Mouse (Mus musculus) heart, adult 2 months (tissue): ENCODE results near the gene Flot1. TPM values are rescaled to one million over a fixed set of nuclear protein-coding genes. Genes with fewer than 3 reads are reported as not detected.

Experiments
- DNase-seq, 2 experiments: peaks; one replicate each; pipeline ENCODE4 v3.0.0; 2021
- H3K27ac ChIP-seq: fragments of 200-600 bp; 2 replicates; pipeline ENCODE4 v1.8.1; 2022
- H3K27me3 ChIP-seq: fragments of 200-500 bp; 2 replicates; pipeline ENCODE4 v1.6.1; 2012; ENCODE audit warnings: mild to moderate bottlenecking, low read length, inconsistent platforms, mixed read lengths; ENCODE audit not compliant: control insufficient read depth, insufficient read depth
- H3K36me3 ChIP-seq: fragments of 200-500 bp; 2 replicates; pipeline ENCODE4 v1.6.1; 2012; ENCODE audit warnings: low read length, inconsistent platforms; ENCODE audit not compliant: control insufficient read depth, insufficient read depth
- H3K4me1 ChIP-seq: fragments of 200-500 bp; 2 replicates; pipeline ENCODE4 v1.6.1; 2011; ENCODE audit warnings: low read length; ENCODE audit not compliant: control insufficient read depth, insufficient read depth
- H3K4me3 ChIP-seq: fragments of 200-600 bp; 2 replicates; pipeline ENCODE4 v1.8.1; 2022
- H3K79me2 ChIP-seq: fragments of 200-500 bp; replicated peaks from 2 replicates; pipeline ENCODE4 v1.6.1; 2012; ENCODE audit warnings: mild to moderate bottlenecking, inconsistent platforms, low read length, moderate library complexity, mixed read lengths; ENCODE audit not compliant: control insufficient read depth, insufficient read depth
- H3K9ac ChIP-seq: fragments of 200-500 bp; 2 replicates; pipeline ENCODE4 v1.6.1; 2012; ENCODE audit warnings: low read depth, mild to moderate bottlenecking, control low read depth, inconsistent platforms, low read length, mixed read lengths
- CTCF ChIP-seq: fragments of 200-600 bp; IDR thresholded peaks from 2 replicates; pipeline ENCODE4 v1.8.1; 2022; ENCODE audit warnings: antibody characterized with exemption, mild to moderate bottlenecking, moderate library complexity
- EP300 ChIP-seq: fragments of 200-500 bp; IDR thresholded peaks from 2 replicates; pipeline ENCODE4 v1.6.1; 2011; ENCODE audit warnings: low read depth, low read length, control low read depth; ENCODE audit not compliant: insufficient read depth
- POLR2A ChIP-seq: fragments of 200-500 bp; IDR thresholded peaks from 2 replicates; pipeline ENCODE4 v1.6.1; 2011; ENCODE audit warnings: mild to moderate bottlenecking, low read depth, low read length, control low read depth; ENCODE audit not compliant: insufficient read depth
- WGBS: fragments of 180-500 bp; shearing (Covaris S2); methylation state at CpG from one replicate; pipeline ENCODE4 v1.1.7; 2018; 5-methylcytosine and 5-hydroxymethylcytosine counted together
- intact Hi-C: fragments of 180-260 bp; cut with DNase I; formaldehyde crosslinking; loops from one replicate; pipeline ENCODE4 v1.15.1; 2025
- long read RNA-seq: library from polyadenylated mRNA; stranded (forward); transcript quantifications from one replicate; pipeline ENCODE4 v2.0.0, GENCODE M21; 2021
- polyA plus RNA-seq: library from polyadenylated mRNA; depleted of rRNA; stranded (reverse); fragments of >200 nt; gene quantifications from 2 replicates; pipeline ENCODE4 v1.2.3, GENCODE M21; 2012; rRNA removed
- total RNA-seq, 2 experiments: library from RNA; stranded (reverse); gene quantifications; 2 replicates each; pipeline ENCODE4 v1.2.3; 2021

Flot1 gene
- 100 to 1,000 TPM; 133 to 148 TPM for total RNA-seq
- 138 and 144 TPM in 2 replicates for polyA plus RNA-seq
- long read RNA-seq, transcript Flot1-201 (13 exons, 1,825 nt): major isoform, 133 of 183 reads
- long read RNA-seq, partial matches to known transcripts: 33 of 183 reads
- long read RNA-seq, other reads (novel, unspliced or antisense): 17 of 183 reads

DNA sequence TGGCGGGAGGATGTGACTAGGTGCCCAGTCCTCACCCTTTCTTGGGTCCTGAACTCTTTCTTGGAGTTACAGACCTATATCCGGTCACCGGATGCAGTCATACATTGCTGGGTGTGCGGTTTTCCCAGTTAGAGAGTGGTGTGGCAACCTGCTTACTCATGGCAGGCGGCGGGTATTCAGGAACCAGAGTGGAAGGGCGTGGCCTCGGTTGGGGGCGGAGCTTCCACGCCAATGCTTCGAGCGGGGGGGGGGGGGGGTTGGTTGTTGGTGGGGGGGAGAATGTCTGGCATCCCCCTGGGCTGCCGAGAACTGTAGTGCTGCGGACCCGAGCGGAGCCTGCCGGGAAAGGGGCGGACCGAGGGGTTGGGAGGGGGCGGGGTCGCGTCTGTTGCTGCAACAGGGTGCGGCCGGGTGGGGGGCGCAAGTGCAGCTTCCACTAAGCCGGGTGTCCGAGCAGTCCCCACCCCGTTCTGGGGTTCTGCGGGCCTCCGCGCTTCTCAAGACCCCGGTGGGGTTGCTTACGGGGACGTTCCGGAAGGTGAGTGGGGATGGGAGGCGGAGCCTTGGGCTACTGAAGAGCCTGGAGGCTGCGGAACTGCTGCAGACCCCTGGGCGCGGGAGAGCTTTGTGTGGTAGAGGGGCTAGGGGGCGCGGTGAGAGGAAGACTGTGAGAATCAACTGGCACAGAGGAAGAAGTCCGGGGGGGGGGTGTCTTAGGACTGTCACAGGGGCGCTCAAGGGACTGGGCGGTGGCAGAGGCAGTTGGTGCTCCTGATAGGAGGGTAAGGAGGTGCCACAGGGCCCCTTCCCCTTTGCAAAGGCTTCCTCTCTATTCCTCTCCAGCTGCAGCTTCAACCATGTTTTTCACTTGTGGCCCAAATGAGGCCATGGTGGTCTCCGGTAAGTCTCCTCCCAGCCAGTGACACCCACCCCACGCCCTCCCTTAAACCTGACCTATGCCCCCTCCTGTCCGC, at the start of gene Flot1:
Gene Flot1, plus strand, starts transcription at position 267 of the 974 bp plus-strand sequence.
- Histone ChIP-seq H3K27ac (peak within 1 kb of the TSS; percentile 98), H3K27me3 (no peaks in the 10 kb centered on the region), H3K9ac (peak within 1 kb of the TSS; percentile 90), H3K79me2 (no peaks in the 10 kb centered on the region), H3K4me1 (peaks cover 3% of the 10 kb centered on the region; the same call in 1 of the 2 replicates), H3K4me3 (peak within 1 kb of the TSS; percentile 78), H3K36me3 (no peaks in the 10 kb centered on the region)
- TF ChIP-seq CTCF: 0 out of 2 replicates have a peak, but pooled peaks have one; percentile 6
- TF ChIP-seq POLR2A: peak; percentile 85
- TF ChIP-seq EP300: peak; percentile 61; the same call in 1 of the 2 replicates
- WGBS: 2% methylated on average over 41 of the region's 47 CpGs
- intact Hi-C loops: loop anchor here (1.0 to 10.0 kb wide), 3 partner anchors 13 to 222 kb away; partner anchors contain the start of genes Gm6034 and H2-T22
- peak; percentile 89 to 90 for DNase-seq

DNA sequence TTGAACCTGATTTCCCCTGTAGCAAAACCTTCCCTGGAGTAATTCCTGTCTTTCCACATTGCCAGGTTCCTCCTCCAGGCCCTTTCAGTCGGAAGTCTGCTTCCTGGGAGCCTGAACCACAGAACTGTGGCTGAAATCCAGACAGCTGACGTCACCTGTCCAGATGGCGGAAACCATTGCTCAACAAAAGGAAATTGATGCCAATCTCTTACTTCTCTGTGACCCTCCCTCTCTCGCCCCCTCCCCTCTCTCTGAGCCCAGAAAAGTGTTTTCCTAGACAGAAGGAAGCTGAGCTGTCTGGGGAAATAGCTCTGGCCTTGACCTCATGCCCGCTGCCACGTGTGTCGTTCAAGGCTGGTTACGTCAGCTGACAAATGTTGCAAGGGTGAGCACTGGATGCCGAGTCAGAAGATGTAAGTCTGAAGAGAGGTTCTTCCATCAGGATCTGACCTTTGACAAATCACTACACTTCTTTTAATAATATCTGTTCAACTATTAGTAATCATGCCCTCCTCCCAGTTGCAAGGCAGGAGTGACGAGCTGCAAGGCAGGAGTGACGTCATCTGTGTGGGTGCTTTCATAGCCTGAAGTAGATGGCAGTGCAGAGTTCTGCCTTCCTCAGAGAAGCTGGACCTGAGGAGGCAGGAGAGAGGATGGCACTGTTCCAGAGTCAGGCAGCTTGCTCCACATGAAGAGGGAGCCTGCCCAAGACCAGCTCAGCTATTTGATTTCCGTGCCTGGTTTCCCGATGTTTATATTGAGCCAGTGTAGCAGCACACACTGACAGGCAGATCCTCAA, 46.0 kb upstream of the Flot1 start:
- Histone ChIP-seq H3K27me3 (no peaks in the 10 kb centered on the region), H3K79me2 (no peaks in the 10 kb centered on the region), H3K4me1 (peaks cover 10% of the 10 kb centered on the region), H3K36me3 (peaks cover 2% of the 10 kb centered on the region), H3K4me3 (no peak overlapping the region), H3K9ac (no peak overlapping the region), H3K27ac (peak overlapping the region; percentile 24)
- intact Hi-C loops: loop anchor here (2.0 kb wide), 1 partner anchor 40 kb away; no protein-coding TSS in a partner anchor
- WGBS: 14% methylated on average over 13 of the region's 13 CpGs
- DNase-seq: peak; percentile 87 to 88
- TF ChIP-seq CTCF: no peak
- peak; percentile 36; the same call in 1 of the 2 replicates for TF ChIP-seq POLR2A
- TF ChIP-seq EP300: peak; percentile 97

DNA sequence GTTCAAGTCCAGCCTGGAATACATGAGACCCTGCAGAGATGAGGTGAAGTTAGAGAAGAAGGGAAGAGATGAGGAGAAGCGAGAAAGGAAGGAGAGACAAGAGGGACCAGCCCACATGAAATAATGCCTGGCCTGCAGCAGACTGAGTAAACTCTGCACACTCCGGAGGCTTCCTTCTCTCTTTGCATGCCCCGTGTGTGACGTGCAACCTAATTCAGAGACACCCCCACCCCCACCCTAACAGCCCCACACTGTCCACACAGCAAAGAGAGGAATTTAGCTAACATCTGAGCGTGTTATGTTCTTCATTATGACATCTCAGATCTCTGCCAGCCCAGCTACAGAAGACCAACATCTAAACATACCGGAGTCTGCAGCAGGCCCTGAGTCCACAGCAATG, 44.1 kb upstream of the Flot1 start:
- Histone ChIP-seq H3K27ac (no peak overlapping the region), H3K9ac (no peak overlapping the region), H3K36me3 (peaks cover 2% of the 10 kb centered on the region), H3K4me3 (no peak overlapping the region), H3K79me2 (no peaks in the 10 kb centered on the region), H3K27me3 (no peaks in the 10 kb centered on the region), H3K4me1 (peaks cover 10% of the 10 kb centered on the region)
- intact Hi-C loops: no loop called here
- DNase-seq: no peak
- TF ChIP-seq POLR2A: no peak
- no peak for TF ChIP-seq EP300
- no peak for TF ChIP-seq CTCF
- 66% methylated on average over 6 of the region's 6 CpGs for WGBS

DNA sequence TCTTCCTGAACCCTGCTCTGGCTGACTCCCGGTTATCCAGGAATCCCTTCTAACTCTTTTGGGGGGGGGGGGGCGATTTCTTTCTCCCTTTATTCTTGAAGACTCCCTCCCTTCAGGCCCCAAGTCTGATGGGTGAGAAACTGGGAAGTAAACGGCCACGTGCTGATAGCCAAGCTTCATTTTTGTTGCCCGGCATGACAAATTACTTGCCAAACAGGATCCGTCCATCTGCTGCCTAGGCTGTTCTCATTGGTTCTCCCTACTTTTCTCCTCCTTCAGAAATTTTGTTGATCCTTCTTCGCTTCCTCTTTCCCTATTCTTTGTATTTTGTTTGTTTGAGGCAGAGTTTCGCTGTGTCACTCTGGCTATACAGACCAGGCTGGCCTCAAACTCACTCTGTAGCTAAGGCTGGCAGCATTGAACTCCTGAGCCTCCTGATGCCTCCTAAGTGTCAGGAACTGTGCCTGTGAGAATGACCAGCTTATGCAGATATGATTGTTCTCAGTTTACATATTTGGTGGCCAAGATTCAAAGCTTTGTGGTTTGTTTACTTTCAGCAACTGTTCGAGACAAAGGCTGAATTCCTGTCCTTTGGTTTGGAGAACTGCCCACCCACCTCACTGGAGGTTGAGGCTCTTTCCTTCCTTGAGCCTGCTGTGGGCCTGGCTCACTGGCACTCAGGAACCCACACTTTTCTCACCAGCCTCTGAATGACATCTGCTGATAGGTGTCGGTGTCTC, 43.4 kb upstream of the Flot1 start:
- intact Hi-C loops: no loop called here
- Histone ChIP-seq H3K27me3 (no peaks in the 10 kb centered on the region), H3K4me3 (no peak overlapping the region), H3K36me3 (peaks cover 2% of the 10 kb centered on the region), H3K9ac (no peak overlapping the region), H3K4me1 (peaks cover 12% of the 10 kb centered on the region), H3K79me2 (no peaks in the 10 kb centered on the region), H3K27ac (no peak overlapping the region; the same call in 1 of the 2 replicates)
- no peak for DNase-seq
- no peak for TF ChIP-seq EP300
- no peak for TF ChIP-seq POLR2A
- TF ChIP-seq CTCF: no peak
- WGBS: 69% methylated on average over 10 of the region's 10 CpGs

DNA sequence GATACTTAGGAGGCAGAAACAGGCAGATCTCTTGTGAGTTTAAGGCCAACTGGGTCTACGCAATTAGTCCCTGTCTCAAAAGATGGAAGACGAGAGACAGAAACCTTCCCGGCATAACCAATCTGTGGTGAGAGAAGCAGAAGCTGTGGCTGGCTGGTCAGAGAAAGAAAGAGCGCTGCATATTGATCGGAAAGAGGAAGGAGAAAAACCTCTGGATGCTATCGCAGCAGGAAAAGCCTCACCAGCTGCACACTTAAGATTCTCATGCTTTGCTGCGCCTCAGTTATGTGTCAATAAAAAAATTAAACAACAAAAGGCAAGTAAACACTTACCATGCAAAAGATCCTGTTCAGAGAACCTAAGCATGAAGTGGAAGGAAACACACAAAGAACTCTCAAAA, 42.7 kb upstream of the Flot1 start:
- peaks cover 12% of the 10 kb centered on the region for H3K4me1 ChIP-seq
- WGBS: 92% methylated on average over 7 of the region's 7 CpGs
- intact Hi-C loops: no loop called here

More for the DNA sequence above, 42.7 kb upstream of the Flot1 start:
- H3K9ac ChIP-seq: no peak overlapping the region
- TF ChIP-seq POLR2A (no peak), EP300 (no peak), CTCF (no peak)
- no peak for DNase-seq
- H3K27me3 ChIP-seq: no peaks in the 10 kb centered on the region
- H3K4me3 ChIP-seq: no peak overlapping the region
- H3K27ac ChIP-seq: no peak overlapping the region
- no peaks in the 10 kb centered on the region for H3K79me2 ChIP-seq
- H3K36me3 ChIP-seq: peaks cover 2% of the 10 kb centered on the region
